Mouse (Mus musculus) embryonic fibroblast, embryonic 13.5 days (primary cell): ENCODE measurements around the gene Pkdcc. TPM values are rescaled to one million over a fixed set of nuclear protein-coding genes. Genes with fewer than 3 reads are reported as not detected.

ENCODE experiments used
- H3K27ac ChIP-seq: 2 replicates; pipeline ENCODE4 v1.5.1; 2012; ENCODE audit warnings: low read length, control low read depth, inconsistent platforms; ENCODE audit not compliant: insufficient read depth
- H3K4me1 ChIP-seq: 2 replicates; pipeline ENCODE4 v1.6.1; 2011; ENCODE audit warnings: low read length; ENCODE audit not compliant: control insufficient read depth, insufficient read depth
- H3K4me3 ChIP-seq: 2 replicates; pipeline ENCODE4 v1.5.1; 2011; ENCODE audit warnings: mild to moderate bottlenecking, control low read depth, low read length; ENCODE audit not compliant: insufficient read depth
- CTCF ChIP-seq: IDR thresholded peaks from 2 replicates; pipeline ENCODE4 v1.5.1; 2011; ENCODE audit warnings: mild to moderate bottlenecking, control low read depth, low read length, moderate library complexity, borderline replicate concordance; ENCODE audit not compliant: insufficient read depth
- POLR2A ChIP-seq: IDR thresholded peaks from 2 replicates; pipeline ENCODE4 v1.6.1; 2011; ENCODE audit warnings: low read depth, mild to moderate bottlenecking, control low read depth, low read length, moderate library complexity
- polyA plus RNA-seq: library from polyadenylated mRNA; stranded (reverse); fragments of >200 nt; gene quantifications from 2 replicates; pipeline ENCODE4 v1.2.4, GENCODE M21; 2011; ENCODE audit warnings: low read depth; ENCODE audit not compliant: missing spikeins, insufficient read length

Pkdcc gene
- polyA plus RNA-seq, 1 experiment = 32.0 TPM

- Histone ChIP-seq H3K27ac (no peak overlapping the region), H3K4me3 (no peak overlapping the region), H3K4me1 (no peaks in the 10 kb centered on the region)
- TF ChIP-seq POLR2A = no peak
- TF ChIP-seq CTCF = no peak
Measured at GRCm38 (mm10) chr17:83244502-83244901, 29.4 kb downstream of the Pkdcc start.

- Histone ChIP-seq H3K4me3 (no peak overlapping the region), H3K4me1 (no peaks in the 10 kb centered on the region), H3K27ac (no peak overlapping the region)
- no peak for TF ChIP-seq POLR2A
- no peak for TF ChIP-seq CTCF
Measured at GRCm38 (mm10) chr17:83245460-83245859, 30.4 kb downstream of the Pkdcc start.

GRCm38 (mm10) chr17:83246090-83246489, 31.0 kb downstream of the Pkdcc start:
- no peak overlapping the region for H3K4me3 ChIP-seq
- TF ChIP-seq CTCF (no peak), POLR2A (no peak)
- no peaks in the 10 kb centered on the region for H3K4me1 ChIP-seq
- H3K27ac ChIP-seq = no peak overlapping the region

GRCm38 (mm10) chr17:83247176-83247575, 32.1 kb downstream of the Pkdcc start:
- no peaks in the 10 kb centered on the region for H3K4me1 ChIP-seq
- no peak overlapping the region for H3K27ac ChIP-seq
- H3K4me3 ChIP-seq = no peak overlapping the region
- TF ChIP-seq POLR2A (no peak), CTCF (no peak)

GRCm38 (mm10) chr17:83248467-83248866, 33.4 kb downstream of the Pkdcc start:
- Histone ChIP-seq H3K27ac (no peak overlapping the region), H3K4me3 (no peak overlapping the region), H3K4me1 (no peaks in the 10 kb centered on the region)
- TF ChIP-seq CTCF = no peak
- TF ChIP-seq POLR2A = no peak

- TF ChIP-seq POLR2A = no peak
- TF ChIP-seq CTCF = no peak
- no peaks in the 10 kb centered on the region for H3K4me1 ChIP-seq
- no peak overlapping the region for H3K27ac ChIP-seq
- H3K4me3 ChIP-seq = no peak overlapping the region
Measured at GRCm38 (mm10) chr17:83250903-83251526, 35.9 kb downstream of the Pkdcc start.

GRCm38 (mm10) chr17:83253051-83253649, 38.1 kb downstream of the Pkdcc start:
- Histone ChIP-seq H3K27ac (no peak overlapping the region), H3K4me3 (no peak overlapping the region), H3K4me1 (no peaks in the 10 kb centered on the region)
- TF ChIP-seq CTCF (no peak), POLR2A (no peak)

- H3K4me3 ChIP-seq = 0 out of 2 replicates have a peak overlapping the region, but pooled peaks have one; percentile 5
- no peak overlapping the region for H3K27ac ChIP-seq
- TF ChIP-seq CTCF (no peak), POLR2A (no peak)
- no peaks in the 10 kb centered on the region for H3K4me1 ChIP-seq
Measured at GRCm38 (mm10) chr17:83267202-83268128, 52.4 kb downstream of the Pkdcc start.

GRCm38 (mm10) chr17:83271509-83271908, 56.4 kb downstream of the Pkdcc start:
- 0 out of 2 replicates have a peak, but pooled peaks cover 6% of the 10 kb centered on the region for H3K4me1 ChIP-seq
- TF ChIP-seq POLR2A (no peak), CTCF (no peak)
- no peak overlapping the region for H3K4me3 ChIP-seq
- no peak overlapping the region for H3K27ac ChIP-seq

GRCm38 (mm10) chr17:83272641-83273040, 57.5 kb downstream of the Pkdcc start:
- no peak overlapping the region for H3K4me3 ChIP-seq
- TF ChIP-seq CTCF (no peak), POLR2A (no peak)
- peaks cover 11% of the 10 kb centered on the region; the same call in 1 of the 2 replicates for H3K4me1 ChIP-seq
- H3K27ac ChIP-seq = no peak overlapping the region
